Mouse (Mus musculus): ENCODE data around the gene Bhlhe40. TPM values are rescaled to one million over a fixed set of nuclear protein-coding genes. Genes with fewer than 3 reads are reported as not detected.

The Bhlhe40 gene
- 263 to 303 TPM (median 292 TPM) in 4 replicates for total RNA-seq (2023)

GRCm38 (mm10) chr6:108660206-108660877, at the start of gene Bhlhe40:
TSS of gene Bhlhe40 (plus strand) at chr6:108660629.

Other genes with a start within 250 kb of the Bhlhe40 start
- 48.2 to 62.9 TPM (median 55.1 TPM) in 4 replicates for gene Arl8b, start 122.5 kb downstream of the Bhlhe40 start, total RNA-seq (2023)
- 114 to 138 TPM (median 131 TPM) in 4 replicates for gene Edem1, start 168.0 kb downstream of the Bhlhe40 start, total RNA-seq (2023)

All from B cell, adult 62 days (primary cell).